Mouse (Mus musculus): ENCODE measurements at regions not wholly inside any gene's neighbourhood (a gene's known extent, or its start where the extent isn't known, plus 50 kb on each side); places are given as distances from the start of the nearest gene placed in this dataset.
A peak's percentile ranks its signal among the peaks of the same experiment; 100 is the strongest.

DNA sequence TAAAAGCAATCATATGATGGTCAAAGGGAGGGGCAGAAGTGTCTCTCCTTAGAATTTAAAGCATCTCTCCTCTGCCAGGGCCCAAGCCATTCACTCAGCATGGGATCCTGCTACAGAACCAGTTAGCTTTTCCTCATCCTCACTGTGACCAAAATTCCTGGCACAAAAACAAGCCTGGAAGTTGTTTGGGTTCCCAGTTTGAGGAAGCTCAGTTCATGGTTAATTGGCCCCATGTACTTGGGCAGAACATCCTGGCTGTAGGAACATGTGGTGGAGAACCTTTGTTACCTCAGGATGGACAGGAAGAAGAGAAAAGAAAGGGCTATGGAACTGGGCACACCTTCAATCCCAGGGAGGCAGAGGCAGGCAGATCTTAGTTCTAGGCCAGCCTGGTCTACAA is 52.4 kb upstream of the Mfge8 start:
- DNase-seq (ENCODE audit: low spot score in 2 of 2), result no peak

DNA sequence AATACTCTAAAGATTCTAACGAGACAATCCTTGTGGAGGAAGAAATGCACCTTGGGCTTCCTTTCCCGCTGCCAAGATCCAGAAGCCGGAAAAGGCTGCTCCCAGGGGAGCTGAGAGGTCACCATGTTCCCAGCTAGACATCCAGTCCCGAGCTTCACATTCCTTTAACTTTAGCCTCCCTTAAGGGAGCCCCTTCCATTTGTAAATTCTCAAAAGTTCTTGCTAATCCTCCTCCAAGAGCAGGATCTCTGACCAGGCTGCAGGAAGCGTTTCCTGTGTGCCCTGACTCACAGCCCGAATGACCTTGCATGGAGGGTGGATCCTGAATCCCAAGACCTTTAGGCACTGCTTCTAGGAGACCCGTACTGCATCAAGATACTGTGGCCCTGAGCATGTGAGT is 53.5 kb upstream of the Mfge8 start:
- DNase-seq (ENCODE audit: low spot score in 2 of 2), result no peak

DNA sequence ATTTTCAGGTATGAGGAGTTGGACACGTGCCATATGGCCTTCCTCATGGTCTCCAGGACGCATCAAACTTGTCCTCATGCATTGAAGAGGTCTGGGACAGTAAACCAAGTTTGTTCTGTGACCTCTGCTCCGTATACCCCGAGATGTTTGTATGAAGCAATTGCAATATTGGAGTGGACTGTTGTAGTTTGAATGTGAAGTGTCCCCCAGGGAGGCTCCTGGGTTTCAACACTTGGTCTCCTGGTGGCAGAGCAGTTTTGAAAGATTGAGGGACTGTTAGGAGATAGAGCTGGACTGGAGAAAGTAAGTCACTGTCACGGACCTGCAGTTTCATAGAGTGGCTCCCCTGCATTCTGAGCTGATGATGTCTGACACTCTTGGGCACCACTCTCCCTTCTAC is 54.6 kb upstream of the Mfge8 start:
- no peak for DNase-seq (ENCODE audit: low spot score in 2 of 2)

DNA sequence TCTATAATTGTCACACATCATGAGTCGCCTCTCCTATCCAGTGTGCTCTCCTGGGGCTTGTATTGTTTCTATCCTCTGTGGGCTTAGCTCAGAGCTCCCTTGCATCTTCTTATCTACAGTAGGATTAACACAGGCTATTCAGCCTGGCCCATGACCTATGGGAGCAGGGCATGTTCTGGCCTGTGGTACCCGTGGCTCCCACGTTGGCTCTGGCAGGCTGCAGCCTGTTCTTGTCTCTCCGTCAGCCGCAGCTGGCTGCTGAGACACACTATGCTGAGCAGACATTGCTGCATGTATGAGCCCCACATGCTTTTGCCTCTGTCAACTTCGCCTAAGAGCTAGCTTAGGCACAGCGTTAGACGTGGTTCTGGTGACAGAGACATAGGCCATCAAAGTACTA is 58.3 kb upstream of the Mfge8 start:
- DNase-seq (ENCODE audit: low spot score in 2 of 2), result no peak

DNA sequence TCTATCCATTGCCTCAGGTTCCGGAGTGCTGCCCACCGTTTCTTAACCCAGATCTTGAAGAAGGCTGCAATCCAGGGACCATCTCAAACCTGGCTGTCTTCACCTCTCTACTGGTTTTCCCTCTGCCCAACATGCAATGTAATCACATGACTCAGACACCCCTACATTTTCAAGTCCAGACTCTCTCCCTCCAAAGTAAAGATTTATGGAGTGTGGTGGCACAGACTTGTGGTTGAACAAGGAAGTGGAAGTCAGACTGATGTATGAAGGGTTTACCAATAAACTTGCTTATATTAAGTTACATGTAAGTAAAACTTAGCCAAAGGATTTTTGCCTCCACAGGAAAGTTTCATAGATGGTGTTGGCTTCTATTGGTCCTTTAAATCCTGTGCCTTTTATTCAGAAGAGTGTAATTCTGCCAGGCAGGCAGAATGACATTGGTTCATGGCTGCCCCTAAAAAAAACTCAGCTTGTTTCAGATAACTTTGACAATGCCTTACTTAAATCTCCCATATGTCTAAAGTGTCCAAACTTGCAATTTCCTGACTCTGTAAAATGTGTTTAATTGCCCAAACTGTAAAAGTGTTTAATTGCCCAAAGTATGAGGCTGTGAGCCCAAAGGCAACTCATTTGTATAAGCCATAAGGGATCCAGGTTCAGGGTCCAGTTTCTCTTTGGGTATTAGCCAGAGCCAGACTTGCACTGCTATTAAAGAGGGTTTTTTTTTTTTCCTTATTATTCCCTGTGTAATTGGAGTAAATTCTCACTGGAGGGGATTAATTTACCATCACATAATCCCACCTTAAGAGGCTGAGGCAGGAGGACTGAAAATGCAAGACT is 61.7 kb upstream of the Mfge8 start:
- no peak for DNase-seq (ENCODE audit: low spot score in 2 of 2)

DNA sequence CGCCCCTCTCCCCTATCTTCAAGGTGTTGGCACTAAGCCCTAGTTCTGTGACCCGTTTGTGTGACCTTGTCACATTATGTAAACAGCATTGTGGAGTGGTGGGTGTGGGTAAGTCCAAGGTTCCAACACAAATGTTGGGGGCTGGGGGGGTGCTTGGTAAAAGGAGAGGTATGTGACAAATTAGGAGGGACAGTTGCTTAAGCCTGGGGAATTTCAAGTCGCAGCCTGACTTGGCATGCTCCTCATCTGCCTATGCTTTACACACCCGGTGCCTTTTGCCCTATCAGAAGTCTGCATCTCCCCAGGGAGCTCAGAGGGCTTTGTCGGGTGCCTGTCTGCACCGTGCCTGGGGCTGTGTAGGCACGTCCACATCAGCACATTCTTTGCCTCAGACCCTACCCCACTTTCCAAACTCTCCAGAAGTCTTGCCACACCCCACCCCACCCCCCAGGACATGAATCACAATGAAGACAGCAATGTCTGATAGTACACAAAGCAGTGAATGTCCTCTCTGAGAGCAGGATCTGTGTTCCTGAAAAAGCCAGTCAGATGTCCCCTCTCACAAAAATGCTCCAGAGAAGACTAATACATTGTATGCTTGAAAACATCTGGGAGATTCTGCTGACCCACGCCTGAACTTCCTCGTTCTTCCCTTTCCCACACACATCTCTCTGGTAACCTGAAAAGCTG is 61.6 kb upstream of the Abhd2 start:
- no peak for DNase-seq (ENCODE audit: low spot score in 2 of 2)

DNA sequence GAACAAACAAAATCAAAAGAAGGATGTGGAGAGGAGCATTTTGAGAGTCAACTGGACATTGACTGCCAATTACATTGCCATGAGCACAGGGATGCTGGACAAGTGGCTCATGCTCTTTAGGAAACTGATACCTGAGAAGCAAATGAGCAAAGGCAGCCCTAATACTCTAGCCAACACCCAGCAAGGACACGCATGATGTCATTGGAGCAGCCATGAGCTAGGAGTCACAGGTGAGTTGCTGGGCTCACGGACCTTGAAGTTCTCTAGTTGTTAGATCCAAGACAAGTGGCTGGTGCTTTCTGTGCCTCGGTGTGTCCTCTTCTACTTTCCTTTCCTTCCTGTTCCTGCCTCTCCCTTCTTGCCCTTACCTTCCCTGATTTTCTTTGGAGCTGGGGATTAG is 60.8 kb upstream of the Abhd2 start:
- DNase-seq (ENCODE audit: low spot score in 2 of 2), result no peak

DNA sequence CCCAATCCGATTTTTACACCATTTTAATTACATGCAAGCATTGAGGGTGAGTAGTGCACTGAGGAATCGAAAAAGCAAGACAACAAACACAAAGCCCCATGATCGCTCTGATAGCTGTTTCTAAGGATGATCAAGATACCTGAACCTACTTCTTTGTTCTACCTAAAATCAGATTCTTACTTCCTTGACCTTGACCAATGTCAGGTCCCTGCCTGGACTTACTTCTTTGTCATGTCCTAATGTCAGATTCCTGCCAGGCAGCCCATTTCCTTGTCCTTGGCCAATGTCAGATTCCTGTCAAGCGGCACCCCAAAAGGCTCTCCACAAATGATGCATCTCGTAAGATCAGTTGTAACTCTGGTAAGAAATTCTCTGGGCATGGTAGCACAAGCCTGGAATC is 58.0 kb upstream of the Abhd2 start:
- no peak for DNase-seq (ENCODE audit: low spot score in 2 of 2)

DNA sequence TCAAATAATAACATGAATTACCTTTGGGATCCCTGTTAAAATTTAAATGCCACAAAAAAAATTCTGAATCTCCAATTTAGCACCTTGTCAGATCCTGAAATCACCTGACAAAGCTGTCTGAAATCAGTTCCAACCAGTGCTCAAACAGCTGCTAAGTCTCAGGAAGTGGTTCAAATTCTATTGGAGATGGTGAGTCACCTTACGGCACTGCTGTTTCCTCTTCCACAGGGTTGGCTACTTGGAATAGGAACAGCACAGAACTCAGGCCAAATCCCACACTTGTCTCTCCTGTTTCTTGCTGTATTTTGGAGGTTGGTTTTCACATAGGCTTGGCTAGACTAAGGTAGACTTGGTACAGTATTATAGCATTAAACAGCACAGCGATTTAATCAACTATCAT is 55.8 kb upstream of the Abhd2 start:
- DNase-seq (ENCODE audit: low spot score in 2 of 2), result peak in 1 of 2 experiments; percentile 47

DNA sequence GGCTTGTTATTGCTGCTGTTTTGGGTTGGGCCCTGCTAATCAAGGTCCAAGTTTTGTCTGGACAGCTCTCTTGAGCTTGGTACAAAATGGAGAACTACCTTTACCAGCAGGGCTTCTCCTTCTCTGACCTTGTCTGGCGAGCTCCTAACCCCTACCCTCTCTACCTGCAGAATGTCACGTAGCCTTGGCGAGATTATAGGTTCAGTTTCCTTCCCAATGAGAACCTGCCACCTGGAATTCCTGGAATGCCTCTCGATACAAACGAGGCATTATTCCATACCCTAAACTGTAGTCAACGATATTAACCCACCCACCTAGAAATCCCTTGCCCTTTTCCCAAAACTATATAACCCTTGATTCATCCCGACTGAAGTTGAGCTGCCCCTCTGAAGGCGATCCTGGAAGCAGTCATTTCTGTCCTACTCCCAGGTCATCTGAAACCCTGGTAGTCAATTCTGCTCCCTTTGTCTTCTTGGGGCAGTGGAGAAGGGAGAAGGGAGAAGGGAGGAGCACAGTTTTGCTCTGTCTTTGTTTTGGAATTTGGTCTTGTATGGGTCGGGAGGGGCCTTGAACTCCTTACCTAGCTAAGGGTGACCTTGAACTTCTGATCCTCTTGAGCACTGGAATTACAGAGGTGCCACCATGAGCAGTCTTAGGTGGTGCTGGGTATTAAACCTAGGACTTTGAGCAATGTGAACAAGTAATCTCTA is 50.2 kb upstream of the Abhd2 start:
- DNase-seq (ENCODE audit: low spot score in 2 of 2), result no peak

Measured in left cerebral cortex, adult 9 months (tissue).